Mouse (Mus musculus) midbrain, embryonic 16.5 days (tissue): ENCODE data around the gene Agtpbp1. TPM values are rescaled to one million over a fixed set of nuclear protein-coding genes. Genes with fewer than 3 reads are reported as not detected.

Experiments
- ATAC-seq: fragments of 200-750 bp; cut with Nextera tagmentation; 2 replicates; pipeline ENCODE4 v1.8.0; 2017; ENCODE audit warnings: moderate TSS enrichment
- H3K27ac ChIP-seq: fragments of 300-500 bp; sonication (generic); 2 replicates; pipeline ENCODE4 v1.5.1; 2014; ENCODE audit warnings: mild to moderate bottlenecking, low read length, mixed read lengths
- H3K27me3 ChIP-seq: fragments of 300-500 bp; sonication (generic); 2 replicates; pipeline ENCODE4 v1.6.1; 2014; ENCODE audit warnings: low read depth, low read length, mixed read lengths; ENCODE audit not compliant: control insufficient read depth, insufficient read depth
- H3K36me3 ChIP-seq: fragments of 300-500 bp; sonication (generic); 2 replicates; pipeline ENCODE4 v1.6.1; 2014; ENCODE audit warnings: mild to moderate bottlenecking, low read length, moderate library complexity, mixed read lengths; ENCODE audit not compliant: control insufficient read depth, insufficient read depth
- H3K4me1 ChIP-seq: fragments of 300-500 bp; sonication (generic); 2 replicates; pipeline ENCODE4 v1.6.1; 2014; ENCODE audit warnings: mild to moderate bottlenecking, low read length, mixed read lengths; ENCODE audit not compliant: control insufficient read depth, insufficient read depth
- H3K4me2 ChIP-seq: fragments of 300-500 bp; sonication (generic); 2 replicates; pipeline ENCODE4 v1.6.1; 2014; ENCODE audit warnings: mild to moderate bottlenecking, low read length, mixed read lengths
- H3K4me3 ChIP-seq: fragments of 300-500 bp; sonication (generic); 2 replicates; pipeline ENCODE4 v1.5.1; 2014; ENCODE audit warnings: low read depth, mild to moderate bottlenecking, low read length, moderate library complexity, mixed read lengths
- H3K9ac ChIP-seq: fragments of 300-500 bp; sonication (generic); 2 replicates; pipeline ENCODE4 v1.6.1; 2014; ENCODE audit warnings: low read depth, low read length, mixed read lengths
- H3K9me3 ChIP-seq: fragments of 300-500 bp; sonication (generic); replicated peaks from 2 replicates; pipeline ENCODE4 v1.6.1; 2014; ENCODE audit warnings: mild to moderate bottlenecking, low read length, mixed read lengths; ENCODE audit not compliant: control insufficient read depth, poor library complexity, severe bottlenecking
- WGBS: fragments of 180-500 bp; shearing (Covaris S2); extraction: QIAGEN DNeasy Blood & Tissue Kit; methylation state at CpG from one replicate; pipeline ENCODE4 v1.1.7; 2014; 5-methylcytosine and 5-hydroxymethylcytosine counted together
- polyA plus RNA-seq: library from polyadenylated mRNA; unstranded; fragments of >200 nt; fragmentation: Nextera tagmentation; extraction: Ambion mirVana; gene quantifications from 2 replicates; pipeline ENCODE4 v1.2.1, GENCODE M21; 2015

Gene Agtpbp1
- 73.9 and 76.0 TPM in 2 replicates for polyA plus RNA-seq

DNA sequence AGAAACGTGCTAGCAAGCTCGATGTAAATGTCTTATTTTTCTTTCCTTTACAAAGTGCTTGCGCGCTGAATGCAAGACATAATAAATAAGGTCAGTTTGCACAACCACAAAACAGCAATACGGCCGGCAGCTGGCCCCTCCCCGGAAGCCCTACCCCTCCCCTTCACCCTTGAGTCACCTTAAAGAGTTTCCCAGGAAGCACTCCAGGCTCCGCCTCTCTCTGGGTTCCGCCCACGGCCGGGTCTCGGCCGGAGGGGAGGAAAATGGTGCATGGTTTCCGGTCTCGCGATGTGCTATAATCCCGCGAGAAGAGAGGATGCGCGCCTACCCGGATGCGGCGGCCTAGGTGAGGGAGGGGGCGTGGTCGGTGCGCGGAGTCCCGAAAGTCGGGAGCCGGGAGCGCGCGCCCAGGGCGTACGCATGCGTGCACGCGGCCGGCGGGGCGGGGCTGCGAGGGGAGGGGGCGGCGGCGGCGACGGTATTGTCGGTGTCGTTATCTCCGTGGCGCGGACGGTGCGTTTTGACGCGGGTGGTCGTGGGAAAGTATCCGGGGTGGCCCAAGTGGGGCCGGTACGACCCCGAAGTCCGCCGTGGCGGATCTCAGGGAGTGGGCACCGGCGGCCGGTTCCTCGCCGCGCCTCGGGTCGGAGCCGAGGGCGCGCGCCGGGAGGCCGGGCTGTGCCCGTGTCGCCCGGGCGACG, at the start of gene Agtpbp1, which contains the start of gene Naa35:
Gene Agtpbp1, minus strand, starts transcription at position 281 of the 701 bp plus-strand sequence.
Gene Naa35, plus strand, starts transcription at position 313 of the 701 bp plus-strand sequence.
- peak within 1 kb of the TSS; percentile 70 for H3K4me3 ChIP-seq
- ATAC-seq: peak; percentile 97
- H3K9me3 ChIP-seq: no peaks in the 10 kb centered on the region
- peak within 1 kb of the TSS; percentile 94 for H3K4me2 ChIP-seq
- WGBS: 0% methylated on average over 76 of the region's 83 CpGs
- H3K4me1 ChIP-seq: peaks cover 30% of the 10 kb centered on the region
- no peaks in the 10 kb centered on the region for H3K36me3 ChIP-seq
- H3K27me3 ChIP-seq: no peaks in the 10 kb centered on the region
- peak within 1 kb of the TSS; percentile 89 for H3K9ac ChIP-seq
- H3K27ac ChIP-seq: peak within 1 kb of the TSS; percentile 77

DNA sequence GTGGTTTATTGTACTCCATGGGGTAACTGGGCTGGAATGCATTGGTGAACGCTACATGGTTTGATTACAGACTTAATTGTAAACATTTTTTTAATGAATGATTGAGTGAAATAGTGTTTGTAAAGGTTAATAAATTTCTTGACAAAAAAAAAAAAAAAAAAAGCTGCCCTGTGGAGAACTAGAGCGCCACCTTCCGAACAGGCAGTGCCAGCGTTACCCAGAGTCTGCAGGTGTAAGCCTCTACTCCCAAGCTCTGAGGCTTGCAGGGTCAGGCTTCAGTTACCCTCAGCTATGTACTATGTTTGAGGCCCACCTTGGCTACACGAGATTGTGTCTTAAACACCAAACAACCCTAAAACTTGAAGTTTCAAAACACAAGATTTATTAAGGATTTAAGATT, 49.6 kb upstream of the Agtpbp1 start:
- WGBS: 74% methylated on average over 5 of the region's 5 CpGs
- Histone ChIP-seq H3K4me3 (no peak overlapping the region), H3K27ac (no peak overlapping the region), H3K36me3 (peaks cover 50% of the 10 kb centered on the region), H3K9ac (no peak overlapping the region), H3K4me1 (no peaks in the 10 kb centered on the region), H3K27me3 (no peaks in the 10 kb centered on the region), H3K4me2 (no peak overlapping the region), H3K9me3 (no peaks in the 10 kb centered on the region)
- no peak for ATAC-seq

- H3K4me3 ChIP-seq: no peak overlapping the region
- no peaks in the 10 kb centered on the region for H3K27me3 ChIP-seq
- H3K9ac ChIP-seq: no peak overlapping the region
- H3K4me1 ChIP-seq: no peaks in the 10 kb centered on the region
- H3K4me2 ChIP-seq: no peak overlapping the region
- peaks cover 49% of the 10 kb centered on the region for H3K36me3 ChIP-seq
- ATAC-seq: no peak
- WGBS: 91% methylated on average over 7 of the region's 7 CpGs
- H3K9me3 ChIP-seq: no peaks in the 10 kb centered on the region
- H3K27ac ChIP-seq: no peak overlapping the region
Measured at GRCm38 (mm10) chr13:59626739-59627138, 41.7 kb upstream of the Agtpbp1 start.

- no peak overlapping the region for H3K27ac ChIP-seq
- H3K27me3 ChIP-seq: no peaks in the 10 kb centered on the region
- WGBS: 95% methylated on average over 5 of the region's 5 CpGs
- peaks cover 43% of the 10 kb centered on the region for H3K36me3 ChIP-seq
- no peaks in the 10 kb centered on the region for H3K9me3 ChIP-seq
- H3K9ac ChIP-seq: no peak overlapping the region
- H3K4me3 ChIP-seq: no peak overlapping the region
- ATAC-seq: no peak
- no peaks in the 10 kb centered on the region for H3K4me1 ChIP-seq
- no peak overlapping the region for H3K4me2 ChIP-seq
Measured at GRCm38 (mm10) chr13:59624903-59625302, 39.9 kb upstream of the Agtpbp1 start.

GRCm38 (mm10) chr13:59624389-59624788, 39.4 kb upstream of the Agtpbp1 start:
- Histone ChIP-seq H3K36me3 (peaks cover 43% of the 10 kb centered on the region), H3K4me2 (no peak overlapping the region), H3K27me3 (no peaks in the 10 kb centered on the region), H3K9ac (no peak overlapping the region), H3K4me3 (no peak overlapping the region), H3K27ac (no peak overlapping the region), H3K4me1 (no peaks in the 10 kb centered on the region), H3K9me3 (no peaks in the 10 kb centered on the region)
- 93% methylated on average over 3 of the region's 3 CpGs for WGBS
- no peak for ATAC-seq

DNA sequence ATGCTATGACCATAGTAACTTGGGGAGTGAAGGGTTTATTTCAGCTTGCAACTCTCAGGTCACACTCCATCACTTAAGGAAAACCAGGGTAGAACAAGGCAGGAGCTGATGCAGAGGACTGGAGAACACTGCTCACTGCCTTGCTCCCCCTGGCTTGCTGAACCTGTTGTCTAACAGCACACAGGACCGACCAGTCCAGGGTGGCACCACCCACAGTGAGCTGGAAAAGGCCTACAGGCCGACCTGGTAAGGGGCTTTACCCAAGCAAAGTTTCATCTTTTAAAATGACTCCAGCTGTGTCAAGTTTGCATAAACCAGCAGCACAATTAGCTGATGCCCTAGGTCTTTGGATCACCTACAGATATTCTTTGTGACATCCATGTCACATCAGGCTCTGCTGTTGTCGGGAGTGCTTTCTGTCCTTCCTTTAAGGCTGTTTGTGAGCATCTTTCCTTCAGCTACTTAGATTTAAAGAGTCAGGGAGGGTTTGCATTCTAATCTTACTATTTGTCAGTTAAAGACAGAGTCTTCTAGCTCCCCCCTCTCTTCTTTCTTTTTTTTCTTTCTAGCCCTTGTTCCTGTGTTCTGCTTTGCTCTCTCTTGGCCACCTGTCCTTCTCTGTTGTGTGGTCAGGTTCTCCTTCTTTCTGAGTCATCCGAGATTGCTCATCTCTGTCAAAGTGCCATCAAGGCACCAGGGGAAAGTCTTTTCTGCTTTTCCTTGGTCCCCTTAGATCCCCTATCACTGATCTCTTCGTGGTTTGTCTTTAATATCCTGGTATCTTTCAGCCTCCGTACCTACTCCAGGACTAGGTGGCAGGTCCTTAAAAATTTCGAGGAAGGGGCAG, 36.8 kb upstream of the Agtpbp1 start:
- Histone ChIP-seq H3K27me3 (no peaks in the 10 kb centered on the region), H3K4me1 (no peaks in the 10 kb centered on the region), H3K9ac (no peak overlapping the region), H3K9me3 (no peaks in the 10 kb centered on the region), H3K27ac (no peak overlapping the region), H3K36me3 (peaks cover 54% of the 10 kb centered on the region), H3K4me3 (no peak overlapping the region), H3K4me2 (no peak overlapping the region)
- no peak for ATAC-seq
- 91% methylated on average over 7 of the region's 7 CpGs for WGBS

- Histone ChIP-seq H3K27ac (no peak overlapping the region), H3K4me3 (no peak overlapping the region), H3K4me1 (no peaks in the 10 kb centered on the region), H3K36me3 (peaks cover 39% of the 10 kb centered on the region), H3K27me3 (no peaks in the 10 kb centered on the region), H3K4me2 (no peak overlapping the region), H3K9me3 (no peaks in the 10 kb centered on the region), H3K9ac (no peak overlapping the region)
- ATAC-seq: no peak
- WGBS: 92% methylated on average over 6 of the region's 6 CpGs
Measured at GRCm38 (mm10) chr13:59618463-59618862, 33.4 kb upstream of the Agtpbp1 start.

DNA sequence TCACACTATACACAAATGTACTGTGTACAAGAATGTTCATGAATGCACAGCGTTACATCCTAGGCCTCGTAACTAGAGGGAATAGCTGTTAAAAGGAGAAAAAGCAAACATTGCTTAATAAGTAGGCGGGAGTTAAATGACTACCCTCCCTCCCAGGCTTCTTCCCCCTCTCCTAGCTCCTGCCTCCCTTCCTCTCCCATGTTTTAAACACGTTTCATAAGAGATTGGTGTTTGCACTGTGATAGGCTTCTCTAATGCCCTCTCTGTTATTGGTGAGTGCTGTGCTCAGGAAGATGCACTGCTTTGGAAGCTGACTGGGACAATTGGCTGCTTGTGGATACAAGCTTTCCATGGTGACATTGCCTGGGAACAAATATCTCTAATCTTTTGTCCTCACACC, 30.5 kb upstream of the Agtpbp1 start:
- no peak for ATAC-seq
- H3K36me3 ChIP-seq: peaks cover 42% of the 10 kb centered on the region
- H3K4me1 ChIP-seq: no peaks in the 10 kb centered on the region
- no peaks in the 10 kb centered on the region for H3K27me3 ChIP-seq
- no peak overlapping the region for H3K27ac ChIP-seq
- 93% methylated on average over 4 of the region's 4 CpGs for WGBS
- H3K4me3 ChIP-seq: no peak overlapping the region
- H3K9me3 ChIP-seq: no peaks in the 10 kb centered on the region
- H3K4me2 ChIP-seq: no peak overlapping the region
- H3K9ac ChIP-seq: no peak overlapping the region

DNA sequence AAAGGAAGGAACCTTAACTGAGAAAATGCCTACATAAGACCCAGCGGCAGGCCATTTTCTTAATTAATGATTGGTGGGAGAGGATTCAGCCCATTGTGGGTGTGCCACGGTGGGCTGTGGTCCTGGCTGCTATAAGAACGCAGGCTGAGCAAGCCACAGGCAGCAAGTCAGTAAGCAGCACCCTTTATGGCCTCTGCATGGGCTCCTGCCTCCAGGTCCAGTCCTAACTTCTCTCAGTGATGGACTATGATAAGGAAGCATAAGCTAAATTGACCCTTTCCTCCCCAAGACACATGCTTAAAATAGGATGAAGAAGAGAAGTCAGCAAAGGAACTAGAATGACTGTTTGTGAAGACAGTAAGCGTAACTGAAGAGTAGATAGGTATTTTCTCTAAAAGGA, 30.1 kb upstream of the Agtpbp1 start:
- Histone ChIP-seq H3K4me3 (no peak overlapping the region), H3K4me2 (no peak overlapping the region), H3K36me3 (peaks cover 42% of the 10 kb centered on the region), H3K4me1 (no peaks in the 10 kb centered on the region), H3K27ac (no peak overlapping the region), H3K27me3 (no peaks in the 10 kb centered on the region), H3K9me3 (no peaks in the 10 kb centered on the region), H3K9ac (no peak overlapping the region)
- ATAC-seq: no peak
- WGBS: 93% methylated on average over 4 of the region's 4 CpGs
